16 mouse cellular contexts compared by ENCODE assay signal in genomic region chr8:88175264-88175663, GRCm38 (mm10). TPM values are rescaled to one million over a fixed set of nuclear protein-coding genes. Genes with fewer than 3 reads are reported as not detected.
DNase-seq lines count a peak whose midpoint lies in the region; ATAC-seq lines count a peak whose summit lies in the region.
"Had no signal": no experiment of that assay in that cellular context is flagged by ENCODE, and none has a peak within 500 bp of the region (broad histone marks: within the 10 kb centered on the region; RNA-seq: fewer than 3 reads in every experiment).

No protein-coding gene starts in this region.

- peak; percentile 14 for DNase-seq in lung, postnatal 25 days (ENCODE audit: low spot score)
- DNase-seq in lung, postnatal 14 days: no peak
- DNase-seq in 416B (ENCODE audit: low read depth): peak; percentile 57
- DNase-seq in layer of hippocampus, adult 9-11 months: no peak
- DNase-seq in c-Kit-positive CD71-positive TER-119-positive erythroid progenitor cells, embryonic 14.5 days (ENCODE audit: low spot score): no peak
- DNase-seq: adrenal gland, postnatal 10 days; cerebellum, adult 8-10 months; forebrain, postnatal 0 days; gastrocnemius, postnatal 25 days; heart, postnatal 36 days; kidney, postnatal 36 days; liver, embryonic 13.5 days; lung, embryonic 14.5 days had no signal

- ATAC-seq in activated CD4-positive, CD25-positive, alpha-beta regulatory T cell, adult 4 months: peak; percentile 84
- ATAC-seq in megakaryocyte progenitor cell, adult 5-6 weeks (replicated peaks; ENCODE audit: poor library complexity): peak; percentile 60
- ATAC-seq: forebrain, postnatal 0 days; intestine, embryonic 15.5 days had no signal

RNA-seq across cellular contexts. Expression of gene Tent4b, which starts 23.7 kb away (rescaled TPM):
- 10 to 100 TPM in 1 of 2 experiments, 1 to 10 TPM in 1; 9.5 to 10.6 TPM for polyA plus RNA-seq in activated CD4-positive, CD25-positive, alpha-beta regulatory T cell, adult 4 months (2017; shearing (Covaris generic))
- 41.2 and 44.9 TPM in 2 replicates for total RNA-seq in megakaryocyte progenitor cell, adult 5-6 weeks (2015)
- 35.7 and 44.7 TPM in 2 replicates for total RNA-seq in megakaryocyte progenitor cell, adult 5-6 weeks (2017)

RNA-seq across cellular contexts. Expression of gene Heatr3, which starts 37.6 kb away (rescaled TPM):
- 10 to 100 TPM; 17.7 to 19.1 TPM for polyA plus RNA-seq in activated CD4-positive, CD25-positive, alpha-beta regulatory T cell, adult 4 months (2017; shearing (Covaris generic))
- 25.5 and 28.6 TPM in 2 replicates for total RNA-seq in megakaryocyte progenitor cell, adult 5-6 weeks (2015)
- total RNA-seq in megakaryocyte progenitor cell, adult 5-6 weeks (2017): 39.5 and 53.3 TPM in 2 replicates

RNA-seq across cellular contexts. Expression of gene Cnep1r1, which starts 56.7 kb away (rescaled TPM):
- 10 to 100 TPM; 17.9 to 25.0 TPM for polyA plus RNA-seq in activated CD4-positive, CD25-positive, alpha-beta regulatory T cell, adult 4 months (2017; shearing (Covaris generic))
- 65.1 and 73.1 TPM in 2 replicates for total RNA-seq in megakaryocyte progenitor cell, adult 5-6 weeks (2015)
- 13.3 and 13.4 TPM in 2 replicates for total RNA-seq in megakaryocyte progenitor cell, adult 5-6 weeks (2017)

Comparison
In these comparisons a context has a peak if more than half of its experiments do, and no peak if none do; other contexts are left out.
1. DNase-seq: peak in lung, postnatal 25 days (single experiment) and 416B (single experiment); none in lung, postnatal 14 days (single experiment), layer of hippocampus, adult 9-11 months (single experiment) and c-Kit-positive CD71-positive TER-119-positive erythroid progenitor cells, embryonic 14.5 days (single experiment).